Mouse (Mus musculus): Measurements from ENCODE around the gene Zfp462. TPM values are rescaled to one million over a fixed set of nuclear protein-coding genes. Genes with fewer than 3 reads are reported as not detected.

The Zfp462 gene
- total RNA-seq (2023): under 1 TPM; 0.09 to 0.20 TPM

DNA sequence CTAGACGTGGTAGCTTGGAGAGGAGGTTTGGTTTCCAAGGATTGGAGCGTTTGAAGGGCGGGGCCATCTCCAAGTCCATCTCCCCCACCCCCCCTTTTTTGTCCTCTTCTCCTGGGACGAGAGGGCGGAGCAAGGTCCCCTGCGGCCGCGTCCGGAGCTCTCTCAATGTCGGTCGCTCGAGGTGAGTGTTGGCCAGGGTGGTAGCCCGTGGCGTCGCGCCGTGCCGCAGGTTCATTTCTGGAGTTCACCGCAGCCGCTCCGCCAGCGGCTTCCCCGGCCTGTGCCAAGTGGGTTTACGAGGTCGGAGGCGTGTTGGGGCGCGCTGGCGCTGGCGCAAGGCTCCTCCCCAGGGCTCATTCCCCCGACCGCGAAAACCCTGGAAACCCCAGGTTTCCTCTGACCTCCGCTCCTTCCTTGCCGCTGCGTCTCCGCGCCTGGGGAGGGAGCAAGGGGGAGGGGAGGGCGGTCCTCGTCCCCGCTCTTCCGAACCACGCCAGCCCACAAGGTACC, at the start of gene Zfp462:
TSS of gene Zfp462 (plus strand) at position 128 of the 510 bp plus-strand sequence.

All from T-cell, adult 66 days (primary cell).